Mouse (Mus musculus) thymus, adult 2 months (tissue): ENCODE measurements at regions not wholly inside any gene's neighbourhood (a gene's known extent, or its start where the extent isn't known, plus 50 kb on each side); places are given as distances from the start of the nearest gene placed in this dataset.

Experiments used
- CTCF ChIP-seq: fragments of 200-500 bp; IDR thresholded peaks from 2 replicates; pipeline ENCODE4 v1.5.1; 2012; ENCODE audit warnings: mild to moderate bottlenecking, control low read depth, low read length, moderate library complexity, borderline replicate concordance; ENCODE audit not compliant: control insufficient read depth, poor library complexity, insufficient read depth; ENCODE audit errors: extremely low read depth
- POLR2A ChIP-seq: fragments of 200-500 bp; IDR thresholded peaks from 2 replicates; pipeline ENCODE4 v1.6.1; 2012; ENCODE audit warnings: mild to moderate bottlenecking, low read length, control low read depth, moderate library complexity; ENCODE audit not compliant: control insufficient read depth, poor library complexity, insufficient read depth; ENCODE audit errors: extremely low read depth

DNA sequence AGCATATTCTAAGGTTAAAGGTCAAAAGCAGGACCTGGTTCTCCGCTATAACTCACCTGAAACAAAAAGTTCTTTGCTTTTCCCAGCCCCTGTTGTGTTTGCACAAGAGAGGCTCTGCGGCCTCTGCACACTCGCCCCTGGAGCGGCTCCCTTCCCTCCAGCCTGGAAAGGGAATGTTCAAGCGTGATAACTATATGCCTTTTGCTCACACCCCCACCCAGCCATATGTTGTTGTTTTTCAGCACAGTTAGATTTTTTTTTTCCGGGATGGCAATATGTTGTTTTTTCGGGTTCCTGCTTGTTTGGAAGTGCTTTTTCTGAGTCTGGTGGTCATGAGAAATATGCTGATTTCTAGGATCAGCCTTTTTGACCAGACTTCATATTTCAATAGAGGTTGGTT lies 100.6 kb upstream of the Cypt12 start:
- TF ChIP-seq CTCF: no peak
- no peak for TF ChIP-seq POLR2A
